Mouse (Mus musculus) small intestine, adult 2 months (tissue): ENCODE results near the gene Spp2.

Experiments used
- CTCF ChIP-seq: fragments of 200-500 bp; IDR thresholded peaks from 2 replicates; pipeline ENCODE4 v1.5.1; 2012; ENCODE audit warnings: low read depth, mild to moderate bottlenecking, control low read depth, inconsistent platforms, low read length, moderate library complexity, mixed read lengths; ENCODE audit not compliant: insufficient replicate concordance, insufficient read length; ENCODE audit errors: extremely low read depth
- POLR2A ChIP-seq: fragments of 200-500 bp; IDR thresholded peaks from 2 replicates; pipeline ENCODE4 v1.6.1; 2012; ENCODE audit warnings: low read depth, mild to moderate bottlenecking, control low read depth, inconsistent platforms, low read length, moderate library complexity

DNA sequence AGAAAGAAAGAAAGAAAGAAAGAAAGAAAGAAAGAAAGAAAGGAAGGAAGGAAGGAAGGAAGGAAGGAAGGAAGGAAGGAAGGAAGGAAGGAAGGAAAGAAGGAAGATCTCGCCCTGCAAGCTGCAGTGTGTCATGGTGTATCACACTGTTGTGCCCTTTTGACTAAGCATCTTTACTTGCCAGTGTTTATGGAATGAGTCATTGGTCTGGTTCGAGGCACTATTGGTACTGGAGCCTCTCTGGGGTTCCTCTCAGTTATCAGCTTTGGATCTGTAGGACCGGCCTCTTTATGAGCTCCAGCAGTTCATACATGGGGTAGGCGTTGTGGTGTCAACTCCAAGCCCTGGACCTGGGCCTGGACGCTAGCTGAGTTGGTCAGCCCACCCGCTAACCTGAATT, 45.4 kb downstream of the Spp2 start:
- TF ChIP-seq CTCF (no peak), POLR2A (no peak)
